Mouse (Mus musculus) macrophage (primary cell): ENCODE measurements around the gene Rcor3. TPM values are rescaled to one million over a fixed set of nuclear protein-coding genes. Genes with fewer than 3 reads are reported as not detected.

Source experiments
- H3K27ac ChIP-seq: fragments of 350-480 bp; formaldehyde crosslinking; 2 replicates; pipeline ENCODE4 v1.9.0; 2021
- H3K36me3 ChIP-seq: fragments of 350-480 bp; formaldehyde crosslinking; 2 replicates; pipeline ENCODE4 v1.9.0; 2021; ENCODE audit errors: inconsistent target
- H3K4me3 ChIP-seq: fragments of 350-480 bp; formaldehyde crosslinking; 2 replicates; pipeline ENCODE4 v1.9.0; 2021; ENCODE audit errors: inconsistent target
- H3K79me2 ChIP-seq: fragments of 350-480 bp; formaldehyde crosslinking; 2 replicates; pipeline ENCODE4 v1.9.0; 2021; ENCODE audit errors: inconsistent target
- WGBS: methylation state at CpG from one replicate; pipeline ENCODE4 v1.1.7; 2026; ENCODE audit warnings: inconsistent platforms; ENCODE audit not compliant: missing documents; 5-methylcytosine and 5-hydroxymethylcytosine counted together
- polyA plus RNA-seq: library from polyadenylated mRNA; stranded (reverse); fragments of 250-400 nt; gene quantifications from 3 replicates; pipeline ENCODE4 v1.2.4, GENCODE M21; 2018; ENCODE audit warnings: inconsistent platforms
- total RNA-seq, 78 experiments: library from RNA; depleted of rRNA; stranded (reverse); fragments of 250-400 nt; gene quantifications; 1 replicate in 9 of 78; 2 replicates in 24 of 78; 3 replicates in 43 of 78; 4 replicates in 2 of 78; pipeline ENCODE4 v1.2.4; 2018; ENCODE audit warnings: inconsistent platforms in 56 of 78

Rcor3 gene
- total RNA-seq (2018; cell fraction: chromatin; rRNA removed): 100 to 1,000 TPM in 9 of 26 experiments, 10 to 100 TPM in 17; 16.9 to 196 (median 81.9) TPM
- 10 to 100 TPM in 25 of 26 experiments, 1 to 10 TPM in 1; 8.5 to 23.6 (median 17.8) TPM for total RNA-seq (2018; cell fraction: cytosol; rRNA removed)
- 100 to 1,000 TPM in 3 of 26 experiments, 10 to 100 TPM in 23; 12.8 to 118 (median 53.4) TPM for total RNA-seq (2018; cell fraction: nucleus; rRNA removed)
- 10.4 to 14.7 TPM (median 12.5 TPM) in 3 replicates for polyA plus RNA-seq

DNA sequence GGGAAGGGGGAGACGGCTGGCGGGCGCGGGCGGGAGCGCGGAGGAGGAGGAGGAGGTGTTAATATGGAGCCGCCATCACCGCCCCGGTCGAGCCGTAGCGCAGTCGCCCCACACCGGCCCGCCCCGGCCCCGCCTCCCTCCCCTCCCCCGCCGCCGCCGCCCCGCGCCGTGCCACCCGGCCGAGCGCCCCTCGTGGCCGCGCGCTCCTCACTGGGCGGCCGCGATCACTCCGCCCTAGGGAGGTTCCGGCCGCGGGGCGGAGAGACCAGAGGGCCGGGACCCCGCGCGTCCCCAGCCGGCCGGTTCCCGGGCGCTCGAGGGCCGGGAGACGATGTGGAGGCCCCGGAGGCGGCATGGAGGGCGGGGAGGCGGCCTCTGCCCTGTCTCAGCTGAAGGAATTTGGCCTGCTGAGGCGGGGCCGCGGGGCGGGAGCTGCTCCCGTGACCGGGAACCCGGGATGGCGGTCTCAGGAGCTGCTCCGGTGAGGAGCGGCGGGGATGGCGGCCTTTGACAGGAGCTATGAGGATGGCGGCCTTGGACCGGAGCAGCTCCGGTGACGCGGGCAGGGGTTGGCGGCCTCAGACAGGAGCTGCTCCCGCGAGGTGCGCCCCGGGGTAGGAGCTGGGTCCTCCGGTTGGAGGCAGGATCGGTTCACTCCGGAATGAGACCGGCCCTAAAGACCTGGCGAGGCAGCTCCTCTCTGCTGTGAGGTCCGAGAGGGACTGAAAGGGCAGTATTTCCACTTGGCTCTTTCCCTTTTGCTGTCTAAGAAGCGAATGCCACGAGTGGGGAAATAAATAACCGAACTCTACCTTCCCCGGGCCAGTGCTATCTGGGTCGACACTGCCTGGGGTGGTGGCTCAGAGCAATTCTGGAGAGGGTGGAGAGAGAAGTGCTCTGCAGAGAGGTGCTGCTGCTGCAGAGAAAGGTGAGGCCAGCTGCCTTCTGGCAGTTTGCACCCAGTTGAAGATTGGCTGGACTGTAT is at the start of gene Rcor3:
Rcor3 (minus strand) TSS at position 137 of the 985 bp plus-strand sequence.
- WGBS: under 1% methylated on average over 54 of the region's 88 CpGs
- Histone ChIP-seq H3K4me3 (peak within 1 kb of the TSS; percentile 66), H3K36me3 (no peaks in the 10 kb centered on the region), H3K27ac (peak within 1 kb of the TSS; percentile 66), H3K79me2 (peaks cover 32% of the 10 kb centered on the region)

GRCm38 (mm10) chr1:192181696-192182257 is 43.9 kb upstream of the Rcor3 start:
- H3K36me3 ChIP-seq: no peaks in the 10 kb centered on the region
- WGBS: 82% methylated on average over 4 of the region's 4 CpGs
- H3K27ac ChIP-seq: no peak overlapping the region
- no peaks in the 10 kb centered on the region for H3K79me2 ChIP-seq
- H3K4me3 ChIP-seq: no peak overlapping the region

- Histone ChIP-seq H3K36me3 (no peaks in the 10 kb centered on the region), H3K79me2 (no peaks in the 10 kb centered on the region), H3K27ac (no peak overlapping the region), H3K4me3 (no peak overlapping the region)
- 71% methylated on average over 3 of the region's 3 CpGs for WGBS
Observed at GRCm38 (mm10) chr1:192179877-192180276, 42.0 kb upstream of the Rcor3 start.

GRCm38 (mm10) chr1:192171477-192171876 is 33.6 kb upstream of the Rcor3 start:
- WGBS: 92% methylated on average over 3 of the region's 3 CpGs
- Histone ChIP-seq H3K27ac (no peak overlapping the region), H3K79me2 (no peaks in the 10 kb centered on the region), H3K36me3 (no peaks in the 10 kb centered on the region), H3K4me3 (no peak overlapping the region)

DNA sequence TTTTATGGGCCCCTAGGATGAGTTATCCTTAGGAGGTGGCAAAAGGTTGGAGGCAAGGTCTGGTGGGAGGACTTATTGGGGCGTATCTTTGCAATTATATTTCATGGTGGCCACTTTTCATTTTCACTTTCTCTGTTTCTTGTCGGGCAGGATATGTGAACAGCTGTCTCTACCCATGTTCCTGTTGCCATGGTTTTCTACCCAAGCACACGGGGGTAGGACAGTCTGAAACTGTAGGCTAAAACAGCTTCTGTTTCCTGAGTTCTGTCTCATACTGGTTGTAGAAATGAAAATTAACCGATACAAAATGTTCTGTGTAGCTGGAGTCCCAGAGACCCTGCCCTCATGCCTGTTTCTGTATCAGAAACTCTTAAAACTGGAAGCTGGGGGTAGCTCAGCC is 13.3 kb upstream of the Rcor3 start:
- Histone ChIP-seq H3K4me3 (no peak overlapping the region), H3K36me3 (no peaks in the 10 kb centered on the region), H3K27ac (no peak overlapping the region), H3K79me2 (no peaks in the 10 kb centered on the region)
- WGBS: 34% methylated on average over 4 of the region's 4 CpGs

DNA sequence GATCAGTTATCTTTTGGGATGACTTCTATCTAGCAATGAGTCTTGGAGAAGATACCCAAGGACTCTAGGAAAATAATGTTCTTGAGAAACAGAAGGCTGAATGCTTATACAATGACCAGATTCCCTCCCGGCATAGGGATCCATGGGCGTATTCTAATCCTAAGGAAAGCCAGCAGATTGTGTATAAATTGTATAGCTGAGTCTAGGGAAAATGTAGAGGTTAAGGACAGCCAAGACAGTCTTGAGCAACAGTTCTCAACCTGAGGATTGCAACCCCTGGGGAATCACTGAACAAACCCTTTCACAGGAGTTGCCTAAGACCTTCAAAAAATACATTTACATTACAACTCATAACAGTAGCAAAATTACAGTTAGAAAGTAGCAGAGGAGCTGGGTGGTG is 2.5 kb upstream of the Rcor3 start:
- Histone ChIP-seq H3K4me3 (no peak overlapping the region), H3K79me2 (peaks cover 11% of the 10 kb centered on the region), H3K27ac (no peak overlapping the region), H3K36me3 (no peaks in the 10 kb centered on the region)
- 100% methylated on average over 2 of the region's 2 CpGs for WGBS

DNA sequence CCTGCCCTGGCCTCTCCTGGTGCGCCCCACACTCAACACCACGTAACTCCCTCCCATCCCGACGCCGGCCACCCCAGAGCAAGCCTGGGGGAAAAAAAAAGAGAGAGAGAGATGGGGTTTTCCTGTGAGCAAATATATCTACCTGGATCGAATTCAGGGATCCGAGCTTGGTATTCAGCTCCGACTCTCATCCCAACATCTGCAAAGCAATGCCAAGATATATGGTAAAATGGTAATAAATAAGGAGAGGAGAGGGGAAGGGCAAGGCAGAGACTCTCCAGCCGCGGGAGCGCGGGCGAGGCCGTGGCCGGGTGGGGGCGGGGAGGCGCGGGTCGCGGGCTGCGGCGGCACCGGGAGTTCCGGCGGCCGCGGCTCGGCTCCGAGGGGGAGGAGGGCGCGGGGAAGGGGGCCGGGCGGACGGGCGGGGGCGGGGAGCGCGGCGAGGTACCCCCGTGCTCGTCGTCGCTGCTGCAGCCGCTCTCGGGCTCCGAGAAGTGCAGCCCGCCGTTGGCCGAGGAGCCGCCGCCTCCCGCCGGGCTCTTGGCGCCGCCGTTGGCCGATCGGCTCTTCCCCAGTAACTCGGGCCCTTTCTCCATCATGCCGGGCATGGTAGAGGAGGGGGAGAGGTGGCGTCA is 454 bp downstream of the Rcor3 start:
- Histone ChIP-seq H3K4me3 (peak overlapping the region; percentile 60), H3K36me3 (no peaks in the 10 kb centered on the region), H3K27ac (peak overlapping the region; percentile 66), H3K79me2 (peaks cover 40% of the 10 kb centered on the region)
- under 1% methylated on average over 51 of the region's 61 CpGs for WGBS

- WGBS: under 1% methylated on average over 51 of the region's 55 CpGs
- peak overlapping the region; percentile 60 for H3K4me3 ChIP-seq
- peaks cover 47% of the 10 kb centered on the region for H3K79me2 ChIP-seq
- H3K36me3 ChIP-seq: 0 out of 2 replicates have a peak, but pooled peaks cover 3% of the 10 kb centered on the region
- peak overlapping the region; percentile 66 for H3K27ac ChIP-seq
Observed at GRCm38 (mm10) chr1:192136561-192137290, 1.1 kb downstream of the Rcor3 start.

DNA sequence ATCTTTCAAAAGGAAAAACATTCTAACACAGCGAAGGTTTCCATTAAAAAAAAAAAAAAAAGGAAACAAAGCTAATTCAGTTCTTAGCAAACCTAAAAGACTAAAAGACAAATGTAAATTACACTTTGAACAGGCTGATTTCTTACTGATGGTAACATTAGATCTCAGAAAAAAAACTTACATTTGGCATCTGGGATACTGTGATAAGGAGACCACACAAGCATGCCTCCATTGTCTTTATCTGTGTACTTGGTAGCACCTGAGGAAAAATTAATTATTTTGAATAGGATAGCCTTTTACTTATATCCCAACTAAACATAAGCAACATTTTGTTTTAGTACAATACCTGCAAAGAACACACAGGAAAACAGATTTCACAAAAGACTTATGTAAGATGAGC is 7.7 kb downstream of the Rcor3 start:
- Histone ChIP-seq H3K36me3 (peaks cover 31% of the 10 kb centered on the region), H3K27ac (no peak overlapping the region), H3K79me2 (peaks cover 36% of the 10 kb centered on the region), H3K4me3 (no peak overlapping the region)
- WGBS: 100% methylated on average over 1 of the region's 1 CpGs

GRCm38 (mm10) chr1:192128343-192128742 is 9.5 kb downstream of the Rcor3 start:
- Histone ChIP-seq H3K36me3 (peaks cover 48% of the 10 kb centered on the region), H3K27ac (no peak overlapping the region), H3K79me2 (peaks cover 17% of the 10 kb centered on the region), H3K4me3 (no peak overlapping the region)
- WGBS: 98% methylated on average over 8 of the region's 8 CpGs

GRCm38 (mm10) chr1:192125761-192126160 is 12.1 kb downstream of the Rcor3 start:
- Histone ChIP-seq H3K27ac (no peak overlapping the region), H3K4me3 (no peak overlapping the region), H3K79me2 (no peaks in the 10 kb centered on the region), H3K36me3 (peaks cover 50% of the 10 kb centered on the region)
- WGBS: 99% methylated on average over 6 of the region's 6 CpGs

DNA sequence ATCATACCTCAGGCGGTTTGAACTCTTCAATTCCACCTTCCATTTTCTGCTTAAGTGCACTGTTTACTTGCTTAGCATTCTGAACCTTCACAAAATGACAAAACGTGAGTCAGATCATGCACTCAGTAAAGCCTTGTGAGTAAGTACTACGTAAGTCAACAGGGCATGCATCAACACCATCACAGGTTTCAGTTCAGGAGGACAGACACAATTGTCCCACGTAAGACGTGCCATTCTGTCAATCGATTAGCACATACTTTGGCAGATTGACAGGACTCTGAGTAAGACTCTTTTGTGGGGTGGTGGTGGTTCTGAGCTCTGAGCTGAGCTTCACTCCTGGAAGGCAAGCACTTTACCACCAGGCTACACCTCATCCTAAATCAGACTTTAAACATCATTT is 21.6 kb downstream of the Rcor3 start:
- WGBS: 89% methylated on average over 6 of the region's 6 CpGs
- H3K27ac ChIP-seq: no peak overlapping the region
- no peaks in the 10 kb centered on the region for H3K79me2 ChIP-seq
- no peak overlapping the region for H3K4me3 ChIP-seq
- H3K36me3 ChIP-seq: peaks cover 67% of the 10 kb centered on the region

DNA sequence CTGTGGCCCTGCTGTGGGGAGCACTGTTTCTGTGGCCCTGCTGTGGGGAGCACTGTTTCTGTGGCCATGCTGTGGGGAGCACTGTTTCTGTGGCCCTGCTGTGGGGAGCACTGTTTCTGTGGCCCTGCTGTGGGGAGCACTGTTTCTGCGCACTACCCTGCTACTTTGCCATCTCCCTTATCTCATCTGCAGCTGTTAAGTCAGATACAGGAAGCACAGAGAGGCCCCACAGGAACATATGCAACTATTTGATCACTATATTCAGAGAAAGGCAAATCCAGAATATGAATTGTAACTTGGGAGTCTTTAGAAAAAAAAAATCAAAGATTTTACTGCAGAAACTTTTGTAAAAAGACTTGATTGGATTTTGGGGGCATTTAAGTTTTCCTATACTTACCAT is 22.5 kb downstream of the Rcor3 start:
- Histone ChIP-seq H3K36me3 (peaks cover 64% of the 10 kb centered on the region), H3K4me3 (no peak overlapping the region), H3K27ac (no peak overlapping the region), H3K79me2 (no peaks in the 10 kb centered on the region)
- WGBS: no CpG with 5 or more reads among the region's 1 CpGs

DNA sequence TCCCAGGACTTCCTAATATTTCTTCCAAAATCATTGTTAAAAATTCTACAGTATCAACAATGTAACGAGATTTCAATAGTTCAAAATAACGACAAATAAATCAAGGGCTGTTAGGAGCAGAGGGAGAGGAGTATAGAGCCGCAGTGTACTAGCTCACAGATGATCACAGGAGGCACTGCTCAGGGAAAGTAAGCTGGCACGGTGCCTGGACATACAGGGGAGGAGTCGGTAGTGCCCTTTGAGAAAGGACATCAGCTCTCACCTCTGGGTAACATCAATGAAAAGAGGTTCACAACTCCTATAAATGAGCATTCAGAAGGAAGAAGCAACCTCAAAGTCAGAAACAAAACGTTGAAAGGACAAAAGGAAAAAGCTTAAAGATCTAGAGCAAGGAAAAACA is 28.7 kb downstream of the Rcor3 start:
- H3K36me3 ChIP-seq: peaks cover 41% of the 10 kb centered on the region
- no peaks in the 10 kb centered on the region for H3K79me2 ChIP-seq
- no peak overlapping the region for H3K27ac ChIP-seq
- WGBS: 93% methylated on average over 6 of the region's 6 CpGs
- no peak overlapping the region for H3K4me3 ChIP-seq
